Mouse (Mus musculus): ENCODE results near the gene Ccl11.

DNA sequence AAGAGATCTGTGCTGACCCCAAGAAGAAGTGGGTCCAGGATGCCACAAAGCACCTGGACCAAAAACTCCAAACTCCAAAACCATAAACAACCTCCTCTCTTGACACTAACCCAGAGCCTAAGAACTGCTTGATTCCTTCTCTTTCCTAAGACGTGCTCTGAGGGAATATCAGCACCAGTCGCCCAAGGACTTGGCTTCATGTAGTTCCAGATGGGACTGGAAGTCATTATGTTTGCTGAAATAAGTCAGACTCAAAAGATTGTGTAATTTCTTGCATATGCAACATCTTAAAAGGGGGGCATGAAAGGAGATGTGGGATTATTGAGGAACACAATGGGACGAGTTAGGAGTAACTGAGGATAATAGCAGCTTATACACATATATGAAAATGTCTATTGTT, 4.6 kb downstream of the Ccl11 start:
- TF ChIP-seq CTCF (conservative IDR thresholded peaks at IDR 0.05; ENCODE audit: low read length): no peak
- TF ChIP-seq NANOG (IDR thresholded peaks at IDR 0.05; ENCODE audit: borderline replicate concordance, low read length): no peak

All from E14TG2a.4 (cell line).